Mouse (Mus musculus) lung, embryonic 15.5 days (tissue): Measurements from ENCODE around the gene Atoh7. TPM values are rescaled to one million over a fixed set of nuclear protein-coding genes. Genes with fewer than 3 reads are reported as not detected.

ENCODE experiments used
- ATAC-seq: fragments of 200-750 bp; cut with Nextera tagmentation; 2 replicates; pipeline ENCODE4 v1.8.0; 2017; ENCODE audit warnings: moderate number of reproducible peaks, borderline replicate concordance; ENCODE audit not compliant: low FRiP score, low TSS enrichment; ENCODE audit errors: extremely low read depth
- H3K27ac ChIP-seq: fragments of 300-500 bp; sonication (generic); 2 replicates; pipeline ENCODE4 v1.5.1; 2015; ENCODE audit warnings: moderate library complexity, mild to moderate bottlenecking, inconsistent platforms
- H3K27me3 ChIP-seq: fragments of 300-500 bp; sonication (generic); 2 replicates; pipeline ENCODE4 v1.6.1; 2015; ENCODE audit warnings: inconsistent platforms
- H3K36me3 ChIP-seq: fragments of 300-500 bp; sonication (generic); 2 replicates; pipeline ENCODE4 v1.6.1; 2015; ENCODE audit warnings: inconsistent platforms
- H3K4me1 ChIP-seq: fragments of 300-500 bp; sonication (generic); 2 replicates; pipeline ENCODE4 v1.6.1; 2015; ENCODE audit warnings: inconsistent platforms
- H3K4me2 ChIP-seq: fragments of 300-500 bp; sonication (generic); 2 replicates; pipeline ENCODE4 v1.6.1; 2015; ENCODE audit warnings: inconsistent platforms, mild to moderate bottlenecking, moderate library complexity
- H3K4me3 ChIP-seq: fragments of 300-500 bp; sonication (generic); 2 replicates; pipeline ENCODE4 v1.5.1; 2015; ENCODE audit warnings: mild to moderate bottlenecking, inconsistent platforms
- H3K9ac ChIP-seq: fragments of 300-500 bp; sonication (generic); 2 replicates; pipeline ENCODE4 v1.6.1; 2015; ENCODE audit warnings: inconsistent platforms
- H3K9me3 ChIP-seq: fragments of 300-500 bp; sonication (generic); 2 replicates; pipeline ENCODE4 v1.6.1; 2016; ENCODE audit warnings: inconsistent platforms
- WGBS: fragments of 180-500 bp; shearing (Covaris S2); methylation state at CpG from one replicate; pipeline ENCODE4 v1.1.7; 2015; 5-methylcytosine and 5-hydroxymethylcytosine counted together
- polyA plus RNA-seq: library from polyadenylated mRNA; unstranded; fragments of >200 nt; fragmentation: Nextera tagmentation; extraction: Ambion mirVana; gene quantifications from 2 replicates; pipeline ENCODE4 v1.2.1, GENCODE M21; 2015

Atoh7 gene
- polyA plus RNA-seq, 1 experiment from 2014 or later, result not detected

DNA sequence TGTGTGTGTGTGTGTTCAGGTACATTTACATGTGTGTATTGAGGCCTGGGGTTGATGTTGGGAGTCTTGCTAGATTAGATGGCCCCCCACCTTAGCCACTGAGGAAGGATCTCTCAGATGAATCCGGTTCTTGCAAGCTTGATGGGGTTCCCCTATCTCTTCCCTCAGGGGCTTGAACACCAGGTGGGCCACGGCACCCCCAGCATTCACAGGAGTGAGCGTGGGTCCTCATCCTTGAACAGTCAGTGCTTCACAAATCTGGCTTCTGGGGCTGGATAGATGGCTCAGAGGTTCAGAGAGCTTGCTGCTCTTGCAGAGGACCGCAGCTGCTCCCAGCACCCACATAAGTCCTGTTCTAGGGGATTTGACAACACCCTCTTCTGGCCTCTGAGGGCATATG lies 26.7 kb downstream of the Atoh7 start:
- Histone ChIP-seq H3K27me3 (no peaks in the 10 kb centered on the region), H3K9me3 (no peaks in the 10 kb centered on the region), H3K4me1 (no peaks in the 10 kb centered on the region), H3K4me3 (no peak overlapping the region), H3K4me2 (no peak overlapping the region), H3K9ac (no peak overlapping the region), H3K36me3 (no peaks in the 10 kb centered on the region), H3K27ac (no peak overlapping the region)
- ATAC-seq, result no peak
- 87% methylated on average over 4 of the region's 4 CpGs for WGBS

GRCm38 (mm10) chr10:63127156-63127555 lies 27.7 kb downstream of the Atoh7 start:
- Histone ChIP-seq H3K4me2 (no peak overlapping the region), H3K9ac (no peak overlapping the region), H3K27ac (no peak overlapping the region), H3K4me1 (no peaks in the 10 kb centered on the region), H3K9me3 (no peaks in the 10 kb centered on the region), H3K4me3 (no peak overlapping the region), H3K36me3 (no peaks in the 10 kb centered on the region), H3K27me3 (no peaks in the 10 kb centered on the region)
- 80% methylated on average over 6 of the region's 6 CpGs for WGBS
- ATAC-seq, result no peak

GRCm38 (mm10) chr10:63128256-63128655 lies 28.8 kb downstream of the Atoh7 start:
- ATAC-seq, result no peak
- H3K27ac ChIP-seq, result no peak overlapping the region
- no peak overlapping the region for H3K4me2 ChIP-seq
- no peaks in the 10 kb centered on the region for H3K9me3 ChIP-seq
- H3K4me3 ChIP-seq, result no peak overlapping the region
- H3K9ac ChIP-seq, result no peak overlapping the region
- no peaks in the 10 kb centered on the region for H3K27me3 ChIP-seq
- no peaks in the 10 kb centered on the region for H3K36me3 ChIP-seq
- 39% methylated on average over 7 of the region's 7 CpGs for WGBS
- H3K4me1 ChIP-seq, result no peaks in the 10 kb centered on the region

GRCm38 (mm10) chr10:63130500-63130899 lies 31.0 kb downstream of the Atoh7 start:
- ATAC-seq, result no peak

GRCm38 (mm10) chr10:63132356-63132755 lies 32.9 kb downstream of the Atoh7 start:
- no peaks in the 10 kb centered on the region for H3K9me3 ChIP-seq
- no peaks in the 10 kb centered on the region for H3K4me1 ChIP-seq
- no peaks in the 10 kb centered on the region for H3K27me3 ChIP-seq
- WGBS, result 81% methylated on average over 6 of the region's 6 CpGs
- no peak overlapping the region for H3K9ac ChIP-seq
- no peaks in the 10 kb centered on the region for H3K36me3 ChIP-seq
- no peak overlapping the region for H3K4me3 ChIP-seq
- ATAC-seq, result no peak
- H3K4me2 ChIP-seq, result no peak overlapping the region
- H3K27ac ChIP-seq, result no peak overlapping the region

More at GRCm38 (mm10) chr10:63130500-63130899, 31.0 kb downstream of the Atoh7 start:
- no peak overlapping the region for H3K4me3 ChIP-seq
- H3K9me3 ChIP-seq, result no peaks in the 10 kb centered on the region
- no peak overlapping the region for H3K9ac ChIP-seq
- WGBS, result 68% methylated on average over 7 of the region's 7 CpGs
- H3K27me3 ChIP-seq, result no peaks in the 10 kb centered on the region
- H3K36me3 ChIP-seq, result no peaks in the 10 kb centered on the region
- H3K4me2 ChIP-seq, result no peak overlapping the region
- no peak overlapping the region for H3K27ac ChIP-seq
- no peaks in the 10 kb centered on the region for H3K4me1 ChIP-seq

- 82% methylated on average over 4 of the region's 4 CpGs for WGBS
- H3K4me3 ChIP-seq, result no peak overlapping the region
- no peak overlapping the region for H3K9ac ChIP-seq
- H3K9me3 ChIP-seq, result no peaks in the 10 kb centered on the region
- ATAC-seq, result no peak
- H3K4me1 ChIP-seq, result no peaks in the 10 kb centered on the region
- H3K27ac ChIP-seq, result no peak overlapping the region
- H3K4me2 ChIP-seq, result no peak overlapping the region
- H3K27me3 ChIP-seq, result no peaks in the 10 kb centered on the region
- no peaks in the 10 kb centered on the region for H3K36me3 ChIP-seq
Measured at GRCm38 (mm10) chr10:63133326-63133725, 33.9 kb downstream of the Atoh7 start.

- no peak overlapping the region for H3K4me3 ChIP-seq
- 48% methylated on average over 12 of the region's 12 CpGs for WGBS
- no peak overlapping the region for H3K27ac ChIP-seq
- no peaks in the 10 kb centered on the region for H3K27me3 ChIP-seq
- H3K9ac ChIP-seq, result no peak overlapping the region
- no peaks in the 10 kb centered on the region for H3K4me1 ChIP-seq
- H3K9me3 ChIP-seq, result no peaks in the 10 kb centered on the region
- no peak for ATAC-seq
- no peak overlapping the region for H3K4me2 ChIP-seq
- H3K36me3 ChIP-seq, result no peaks in the 10 kb centered on the region
Measured at GRCm38 (mm10) chr10:63135680-63136079, 36.2 kb downstream of the Atoh7 start.

DNA sequence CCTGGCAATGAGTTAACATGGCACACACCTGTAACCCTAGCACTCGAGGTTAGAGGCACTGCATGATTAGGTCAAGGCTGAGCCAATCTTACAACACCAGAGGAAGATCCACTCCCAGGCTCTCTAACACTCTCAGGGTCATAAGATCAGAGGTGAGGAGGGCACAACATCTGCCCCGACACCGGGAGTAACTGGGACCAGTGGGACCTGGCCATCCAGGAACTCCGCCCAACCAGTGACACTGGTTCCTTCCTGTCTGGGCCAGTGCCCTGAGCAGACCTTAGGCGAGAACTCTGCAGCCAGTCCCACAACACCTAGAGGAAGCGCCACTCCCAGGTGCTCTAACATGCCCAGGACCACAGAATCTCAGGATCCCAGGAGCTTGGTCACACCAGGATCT lies 37.0 kb downstream of the Atoh7 start:
- Histone ChIP-seq H3K27me3 (no peaks in the 10 kb centered on the region), H3K9ac (no peak overlapping the region), H3K27ac (no peak overlapping the region), H3K4me2 (no peak overlapping the region), H3K4me1 (no peaks in the 10 kb centered on the region), H3K4me3 (no peak overlapping the region), H3K9me3 (no peaks in the 10 kb centered on the region), H3K36me3 (no peaks in the 10 kb centered on the region)
- 76% methylated on average over 6 of the region's 6 CpGs for WGBS
- no peak for ATAC-seq

- Histone ChIP-seq H3K4me1 (no peaks in the 10 kb centered on the region), H3K4me3 (no peak overlapping the region), H3K36me3 (no peaks in the 10 kb centered on the region), H3K27ac (no peak overlapping the region), H3K4me2 (no peak overlapping the region), H3K9ac (no peak overlapping the region), H3K27me3 (no peaks in the 10 kb centered on the region), H3K9me3 (no peaks in the 10 kb centered on the region)
- 56% methylated on average over 13 of the region's 13 CpGs for WGBS
- ATAC-seq, result no peak
Measured at GRCm38 (mm10) chr10:63142660-63143059, 43.2 kb downstream of the Atoh7 start.

Other genes with a start within 250 kb of the Atoh7 start
- gene Tet1, start 190.7 kb upstream of the Atoh7 start, polyA plus RNA-seq, result 27.7 and 28.5 TPM in 2 replicates
- gene Slc25a16, start 179.0 kb upstream of the Atoh7 start, polyA plus RNA-seq, result 14.8 and 15.7 TPM in 2 replicates
- 17.4 and 17.9 TPM in 2 replicates for gene Dna2, start 152.6 kb upstream of the Atoh7 start, polyA plus RNA-seq
- 19.1 and 21.9 TPM in 2 replicates for gene Rufy2, start 119.4 kb upstream of the Atoh7 start, polyA plus RNA-seq
- 111 and 114 TPM in 2 replicates for gene Hnrnph3, start 75.4 kb upstream of the Atoh7 start, polyA plus RNA-seq
- 1.1 and 1.5 TPM in 2 replicates for gene Pbld2, start 75.3 kb upstream of the Atoh7 start, polyA plus RNA-seq
- 0.77 and 0.89 TPM in 2 replicates for gene Pbld1, start 39.5 kb upstream of the Atoh7 start, polyA plus RNA-seq
- gene Mypn, start 104.3 kb downstream of the Atoh7 start, polyA plus RNA-seq, result 0.24 and 0.56 TPM in 2 replicates
- gene Herc4, start 144.2 kb downstream of the Atoh7 start, polyA plus RNA-seq, result 38.2 and 39.0 TPM in 2 replicates